Mouse (Mus musculus) thymus, adult 2 months (tissue): ENCODE results near the gene Ostm1.

Source experiments
- CTCF ChIP-seq: fragments of 200-500 bp; IDR thresholded peaks from 2 replicates; pipeline ENCODE4 v1.5.1; 2012; ENCODE audit warnings: mild to moderate bottlenecking, control low read depth, low read length, moderate library complexity, borderline replicate concordance; ENCODE audit not compliant: control insufficient read depth, poor library complexity, insufficient read depth; ENCODE audit errors: extremely low read depth
- POLR2A ChIP-seq: fragments of 200-500 bp; IDR thresholded peaks from 2 replicates; pipeline ENCODE4 v1.6.1; 2012; ENCODE audit warnings: mild to moderate bottlenecking, low read length, control low read depth, moderate library complexity; ENCODE audit not compliant: control insufficient read depth, poor library complexity, insufficient read depth; ENCODE audit errors: extremely low read depth

- TF ChIP-seq CTCF, result no peak
- no peak for TF ChIP-seq POLR2A
These were observed 347 bp downstream of the Ostm1 start for GRCm38 (mm10) chr10:42583902-42584435.
